ENCODE assay signal across 9 mouse cellular contexts in genomic region chr6:71555507-71555951, GRCm38 (mm10). TPM values are rescaled to one million over a fixed set of nuclear protein-coding genes. Genes with fewer than 3 reads are reported as not detected.
DNase-seq lines count a peak whose midpoint lies in the region; ATAC-seq and TF ChIP-seq lines count a peak whose summit lies in the region.
"Had no signal": no experiment of that assay in that cellular context is flagged by ENCODE, and none has a peak within 500 bp of the region (broad histone marks: within the 10 kb centered on the region; RNA-seq: fewer than 3 reads in every experiment).

No protein-coding gene starts in this region.

- H3K4me1 ChIP-seq in liver, adult 2 months (ENCODE audit: control insufficient read depth, insufficient read depth, low read length), result peaks cover 7% of the 10 kb centered on the region
- H3K4me1 ChIP-seq: lung, embryonic 15.5 days had no signal

- no peak overlapping the region for H3K4me3 ChIP-seq in liver, adult 2 months (ENCODE audit: insufficient read depth, low read depth, low read length)
- H3K4me3 ChIP-seq: lung, embryonic 15.5 days had no signal

- H3K27me3 ChIP-seq in liver, adult 2 months (ENCODE audit: control insufficient read depth, insufficient read depth, low read length), result no peaks in the 10 kb centered on the region
- H3K27me3 ChIP-seq: lung, embryonic 15.5 days had no signal

- no peak for TF ChIP-seq CTCF in liver, adult 2 months (IDR thresholded peaks at IDR 0.05; ENCODE audit: low read depth, low read length)

- 21% methylated on average over 2 of the region's 2 CpGs for WGBS in liver, adult 2 months

- TF ChIP-seq POLR2A in liver, adult 2 months (IDR thresholded peaks at IDR 0.05; ENCODE audit: extremely low read depth, insufficient read depth, low read length), result no peak

- H3K9ac ChIP-seq in liver, adult 2 months (ENCODE audit: low read depth, low read length), result no peak overlapping the region
- H3K9ac ChIP-seq: lung, embryonic 15.5 days had no signal

- peak; percentile 97 for ATAC-seq in erythroblast, adult 5-6 weeks (replicated peaks; ENCODE audit: low FRiP score, poor library complexity, severe bottlenecking)

- peak; percentile 41 to 50 for DNase-seq in cerebellum, postnatal 10 days
- no peak for DNase-seq in cerebellum, adult 8-10 months
- peak; percentile 6 for DNase-seq in 3134 (ENCODE audit: extremely low read depth, insufficient read length, low spot score)
- DNase-seq in liver, adult 2 months (ENCODE audit: extremely low read depth, low read depth, low spot score), result peak; percentile 61
- no peak for DNase-seq in ovary, postnatal 14 days (ENCODE audit: low spot score)
- no peak for DNase-seq in embryo, embryonic 10 days (ENCODE audit: low spot score)
- no peak for DNase-seq in B cell, adult 2 months

- peak overlapping the region; percentile 61 for H3K27ac ChIP-seq in liver, adult 2 months (replicated peaks; ENCODE audit: insufficient read depth, low read depth, low read length)
- H3K27ac ChIP-seq: lung, embryonic 15.5 days had no signal

- H3K36me3 ChIP-seq in liver, adult 2 months (ENCODE audit: control insufficient read depth, insufficient read depth, low read length), result peaks cover 9% of the 10 kb centered on the region

- H3K79me2 ChIP-seq in liver, adult 2 months (ENCODE audit: control insufficient read depth, insufficient read depth, low read length), result no peaks in the 10 kb centered on the region; the same call in 1 of the 2 replicates

RNA-seq across cellular contexts. Expression of gene Chmp3, which starts 11.9 kb away (rescaled TPM):
- total RNA-seq in erythroblast, adult 5-6 weeks (2015; ENCODE audit: low replicate concordance), result 35.2 and 58.1 TPM in 2 replicates
- 142 and 194 TPM in 2 replicates for total RNA-seq in erythroblast, adult 5-6 weeks (2017; ENCODE audit: low replicate concordance)
- total RNA-seq in liver, adult 2 months (2014; rRNA removed), result 44.3 and 49.6 TPM in 2 replicates
- polyA plus RNA-seq in liver, adult 2 months (2012; rRNA removed), result 22.9 and 24.0 TPM in 2 replicates

Comparison
In these comparisons a context has a peak if more than half of its experiments do, and no peak if none do; other contexts are left out.
1. DNase-seq: peak in cerebellum, postnatal 10 days (2 of 2), 3134 (single experiment) and liver, adult 2 months (single experiment); none in cerebellum, adult 8-10 months (single experiment), ovary, postnatal 14 days (single experiment), embryo, embryonic 10 days (single experiment) and B cell, adult 2 months (0 of 2).